Mouse (Mus musculus): Measurements from ENCODE around the gene Rapgef3. TPM values are rescaled to one million over a fixed set of nuclear protein-coding genes. Genes with fewer than 3 reads are reported as not detected.

The Rapgef3 gene
- polyA plus RNA-seq (2015; fragmentation: Nextera tagmentation; extraction: Ambion mirVana), result 10.4 and 10.8 TPM in 2 replicates

DNA sequence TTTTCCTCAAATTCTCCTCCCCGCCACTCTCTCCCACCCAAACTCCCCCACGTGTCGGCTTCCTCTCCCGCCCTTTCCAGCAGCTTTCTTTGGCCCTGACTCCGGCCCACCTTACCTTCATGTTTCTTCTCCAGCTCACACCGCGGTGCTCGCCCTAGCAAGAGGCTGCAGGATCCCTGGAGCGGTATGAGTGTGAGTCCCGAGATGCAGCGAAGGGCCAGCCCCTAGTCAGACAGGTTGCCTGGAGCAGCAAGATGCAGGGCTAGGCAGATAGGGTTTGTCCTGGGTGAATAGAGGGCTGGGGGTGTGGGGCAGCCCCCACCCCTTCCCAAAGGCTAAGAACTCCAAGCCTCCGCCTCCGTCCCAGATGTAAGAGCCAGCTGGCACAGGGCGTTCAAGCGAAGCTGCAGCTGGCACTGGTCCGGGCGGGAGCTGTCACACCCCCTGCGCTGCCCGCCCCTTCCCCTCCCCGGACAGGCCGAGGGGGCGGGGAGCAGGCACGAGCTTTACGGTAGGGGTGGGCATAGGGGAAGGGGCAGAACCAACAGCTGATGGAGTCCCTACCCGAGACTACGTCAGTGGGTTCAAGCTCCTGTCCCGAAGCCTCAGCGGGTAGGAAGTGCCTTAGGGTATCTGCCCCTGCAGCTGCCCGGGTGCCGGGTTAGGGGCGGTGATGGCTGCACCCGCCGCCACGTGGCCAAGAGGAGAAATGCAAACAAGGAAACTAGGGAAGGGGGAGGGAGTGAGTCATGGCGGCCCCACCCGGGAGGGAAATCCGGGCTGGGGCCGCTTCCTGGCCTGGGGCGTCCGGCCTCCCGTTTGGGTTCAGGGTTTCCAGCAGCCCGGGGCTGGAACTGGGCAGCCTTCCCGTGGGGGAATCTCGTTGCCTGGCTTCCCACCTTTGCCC, at the start of gene Rapgef3:
Rapgef3 (minus strand) TSS at position 693 of the 907 bp plus-strand sequence.
- Histone ChIP-seq H3K9ac (peak within 1 kb of the TSS; percentile 69), H3K27me3 (peaks cover 80% of the 10 kb centered on the region), H3K4me2 (peak within 1 kb of the TSS; percentile 88), H3K27ac (peak within 1 kb of the TSS; percentile 70), H3K36me3 (no peaks in the 10 kb centered on the region), H3K4me1 (replicated peaks) (peaks cover 49% of the 10 kb centered on the region), H3K4me3 (peak within 1 kb of the TSS; percentile 45), H3K9me3 (no peaks in the 10 kb centered on the region)
- under 1% methylated on average over 42 of the region's 44 CpGs for WGBS
- peak; percentile 76 for ATAC-seq (ENCODE audit: low FRiP score)

DNA sequence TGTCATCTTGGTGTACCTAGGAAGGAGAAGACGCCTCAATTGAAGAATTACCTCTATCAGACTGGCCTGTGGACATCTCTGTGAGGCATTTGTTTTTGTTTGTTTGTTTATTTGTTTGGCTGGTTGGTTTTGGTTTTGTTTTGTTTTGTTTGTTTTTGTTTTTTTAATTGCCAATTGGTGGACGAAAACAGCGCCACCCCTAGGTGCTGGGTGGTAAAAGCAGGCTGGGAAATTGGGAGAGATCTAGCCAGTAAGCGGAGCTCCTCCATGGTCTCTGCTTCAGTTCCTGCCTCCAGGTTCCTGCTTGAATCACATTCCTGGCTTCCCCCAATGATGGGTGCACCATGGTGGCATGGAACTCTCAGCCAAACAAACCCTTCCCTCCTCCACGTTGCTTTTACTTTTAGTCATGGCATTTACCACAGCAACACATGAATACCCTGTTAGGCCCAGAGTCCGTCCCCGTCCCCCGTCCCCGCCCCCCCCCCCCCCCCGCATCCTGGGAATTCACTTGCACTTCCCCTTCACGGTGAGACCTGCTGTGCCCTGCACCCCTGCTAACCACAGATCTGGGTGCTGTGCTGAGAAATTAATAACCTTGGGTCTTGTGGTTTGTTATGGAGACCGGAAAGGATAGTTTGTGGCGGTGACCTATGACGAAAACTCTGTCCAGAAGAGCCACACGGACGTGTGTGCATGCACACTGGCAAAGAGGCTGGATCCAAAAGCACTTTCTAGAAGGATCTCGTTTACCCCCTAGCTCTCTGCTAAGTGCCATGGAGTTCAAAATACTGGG, 48.6 kb upstream of the Rapgef3 start:
- Histone ChIP-seq H3K27ac (no peak overlapping the region), H3K36me3 (no peaks in the 10 kb centered on the region), H3K4me3 (no peak overlapping the region), H3K9ac (no peak overlapping the region), H3K27me3 (no peaks in the 10 kb centered on the region), H3K4me1 (replicated peaks) (peaks cover 51% of the 10 kb centered on the region), H3K4me2 (no peak overlapping the region), H3K9me3 (no peaks in the 10 kb centered on the region)
- ATAC-seq (ENCODE audit: low FRiP score), result no peak
- WGBS, result 95% methylated on average over 17 of the region's 17 CpGs

DNA sequence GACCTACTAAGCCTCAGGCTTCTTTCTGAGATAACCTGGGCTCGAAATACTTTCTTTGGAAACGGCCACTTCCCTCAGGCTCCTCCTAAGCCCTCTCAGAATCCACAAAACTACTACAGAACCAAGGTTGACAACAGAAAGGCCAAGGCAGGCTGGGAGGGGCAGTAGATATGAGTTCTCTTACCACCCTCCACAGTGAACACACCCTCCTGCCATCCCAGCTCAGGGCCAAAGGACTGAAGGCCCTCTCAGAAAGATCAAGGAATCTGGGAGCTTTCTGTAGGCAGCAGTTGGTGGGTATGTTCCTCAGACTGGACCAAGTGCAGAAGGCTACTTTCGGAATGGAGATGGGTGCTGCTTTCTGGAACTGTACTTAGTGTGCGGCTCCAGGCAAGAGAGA, 47.5 kb upstream of the Rapgef3 start:
- peaks cover 9% of the 10 kb centered on the region for H3K36me3 ChIP-seq
- no peak for ATAC-seq (ENCODE audit: low FRiP score)
- H3K9ac ChIP-seq, result no peak overlapping the region
- no peaks in the 10 kb centered on the region for H3K9me3 ChIP-seq
- no peak overlapping the region for H3K27ac ChIP-seq
- H3K4me3 ChIP-seq, result no peak overlapping the region
- no peak overlapping the region for H3K4me2 ChIP-seq
- H3K27me3 ChIP-seq, result no peaks in the 10 kb centered on the region
- 97% methylated on average over 4 of the region's 4 CpGs for WGBS
- H3K4me1 ChIP-seq (replicated peaks), result peaks cover 49% of the 10 kb centered on the region

DNA sequence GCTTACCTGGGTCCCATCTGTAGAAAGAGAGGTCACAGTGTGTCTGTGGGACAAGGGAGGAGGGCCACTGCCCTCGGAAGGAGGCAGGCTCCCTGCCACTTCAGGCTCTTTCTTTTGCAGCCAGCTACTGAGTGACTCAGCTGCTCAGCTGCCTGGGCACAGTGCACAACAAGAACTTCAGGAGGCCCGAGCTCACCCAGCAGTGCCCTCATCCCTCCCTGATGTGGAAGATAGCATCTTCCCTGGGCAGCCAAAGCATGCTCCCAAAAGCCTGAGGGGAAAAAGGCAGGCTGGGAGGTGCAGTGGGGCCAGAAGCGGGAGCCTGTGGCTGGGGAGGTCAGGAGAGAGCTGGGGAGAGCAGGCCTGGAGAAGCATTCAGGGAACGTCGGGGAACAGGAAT, 46.9 kb upstream of the Rapgef3 start:
- no peak overlapping the region for H3K4me2 ChIP-seq
- no peak overlapping the region for H3K4me3 ChIP-seq
- no peak for ATAC-seq (ENCODE audit: low FRiP score)
- H3K36me3 ChIP-seq, result peaks cover 14% of the 10 kb centered on the region
- WGBS, result 64% methylated on average over 5 of the region's 5 CpGs
- peak overlapping the region; percentile 51; the same call in 1 of the 2 replicates for H3K9ac ChIP-seq
- H3K9me3 ChIP-seq, result no peaks in the 10 kb centered on the region
- H3K27ac ChIP-seq, result peak overlapping the region; percentile 18; the same call in 1 of the 2 replicates
- H3K27me3 ChIP-seq, result no peaks in the 10 kb centered on the region
- H3K4me1 ChIP-seq (replicated peaks), result peaks cover 46% of the 10 kb centered on the region

DNA sequence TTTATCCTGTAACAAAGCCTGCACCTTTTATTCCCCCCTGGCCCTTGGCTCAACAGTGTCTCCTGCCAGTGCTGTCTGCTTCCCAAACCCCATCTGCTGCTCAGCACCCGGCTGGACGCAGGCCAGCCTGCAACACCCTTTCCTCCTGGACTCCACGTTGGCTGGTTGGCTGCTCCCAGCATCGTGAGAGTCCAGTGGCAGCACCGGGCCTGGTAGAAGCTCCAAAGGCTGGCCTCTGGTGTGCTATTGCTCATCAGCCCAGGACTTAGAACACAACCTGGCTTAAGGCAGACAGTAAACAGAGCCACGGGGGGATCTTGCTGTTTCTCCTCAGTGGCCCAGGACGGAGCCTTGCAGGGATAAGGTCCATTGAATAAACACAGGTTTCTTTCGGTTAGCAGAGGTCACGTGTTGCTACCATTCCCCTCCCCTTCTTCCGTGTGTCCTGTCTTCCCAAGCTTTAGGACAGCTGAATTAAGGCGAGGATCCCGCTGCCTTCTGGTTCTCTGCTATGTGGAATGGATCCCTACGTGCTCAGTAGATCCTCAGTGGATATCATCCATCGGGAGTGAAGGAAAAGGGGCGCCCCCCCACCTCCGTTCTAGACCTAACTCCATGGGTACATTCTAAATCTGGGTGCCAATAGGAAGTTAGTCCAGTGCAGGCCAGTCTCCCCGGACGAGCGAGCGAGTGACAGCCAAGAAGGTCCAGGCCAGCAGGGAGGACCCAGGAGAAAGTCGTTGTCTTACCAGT, 45.9 kb upstream of the Rapgef3 start:
- Histone ChIP-seq H3K4me3 (no peak overlapping the region), H3K9ac (0 out of 2 replicates have a peak overlapping the region, but pooled peaks have one; percentile 47), H3K9me3 (no peaks in the 10 kb centered on the region), H3K27ac (peak overlapping the region; percentile 76), H3K4me1 (replicated peaks) (peaks cover 44% of the 10 kb centered on the region), H3K36me3 (peaks cover 25% of the 10 kb centered on the region), H3K4me2 (0 out of 2 replicates have a peak overlapping the region, but pooled peaks have one; percentile 13), H3K27me3 (no peaks in the 10 kb centered on the region)
- ATAC-seq (ENCODE audit: low FRiP score), result 0 out of 2 replicates have a peak, but pooled peaks have one; percentile 15
- WGBS, result 54% methylated on average over 21 of the region's 21 CpGs

DNA sequence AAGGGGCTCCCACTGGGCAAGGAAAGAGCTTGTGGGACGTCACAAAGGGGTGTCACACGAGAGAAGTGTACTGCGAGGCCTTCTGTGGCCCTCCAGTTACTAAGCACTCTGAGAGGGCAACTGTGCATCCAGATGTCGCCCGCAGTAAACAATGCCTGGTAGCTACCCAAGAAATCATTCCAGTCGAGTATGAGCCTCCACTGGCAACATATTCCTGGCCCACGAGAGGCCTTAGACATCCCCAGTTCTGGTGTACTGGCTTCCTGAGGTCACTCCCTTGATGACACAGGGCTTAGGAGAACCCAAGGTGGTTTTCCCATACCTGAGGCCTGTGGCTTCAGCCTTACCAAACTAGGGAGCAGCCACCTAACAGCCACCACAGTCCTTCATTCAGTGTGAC, 45.1 kb upstream of the Rapgef3 start:
- no peak for ATAC-seq (ENCODE audit: low FRiP score)
- peak overlapping the region; percentile 76 for H3K27ac ChIP-seq
- H3K9ac ChIP-seq, result no peak overlapping the region
- H3K4me1 ChIP-seq (replicated peaks), result peaks cover 41% of the 10 kb centered on the region
- no peaks in the 10 kb centered on the region for H3K9me3 ChIP-seq
- 55% methylated on average over 7 of the region's 7 CpGs for WGBS
- no peaks in the 10 kb centered on the region for H3K27me3 ChIP-seq
- H3K36me3 ChIP-seq, result peaks cover 33% of the 10 kb centered on the region
- H3K4me2 ChIP-seq, result no peak overlapping the region
- no peak overlapping the region for H3K4me3 ChIP-seq

DNA sequence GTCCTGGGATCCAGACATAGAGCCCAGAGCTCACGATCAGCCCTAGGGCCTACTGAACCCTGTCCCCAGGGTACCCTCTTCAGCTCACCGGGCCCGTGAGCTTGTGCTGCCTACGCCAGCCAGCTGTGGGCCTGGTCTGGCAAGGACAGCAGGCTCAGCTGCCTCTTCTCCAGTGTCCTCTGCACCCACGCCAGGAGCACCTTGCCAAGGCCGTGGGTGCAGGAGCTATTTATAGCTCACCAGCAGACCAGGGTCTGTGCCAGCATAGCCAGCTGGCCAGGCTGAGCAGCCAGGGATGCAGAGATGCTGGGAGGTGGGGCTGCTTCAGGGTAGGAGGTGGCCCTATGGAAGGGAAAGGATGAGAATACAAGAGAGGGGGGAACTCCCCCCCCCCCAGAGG, 44.4 kb upstream of the Rapgef3 start:
- 57% methylated on average over 6 of the region's 6 CpGs for WGBS
- H3K27me3 ChIP-seq, result no peaks in the 10 kb centered on the region
- ATAC-seq (ENCODE audit: low FRiP score), result peak; percentile 41; the same call in 1 of the 2 replicates
- H3K9me3 ChIP-seq, result no peaks in the 10 kb centered on the region
- H3K27ac ChIP-seq, result peak overlapping the region; percentile 76
- H3K4me1 ChIP-seq (replicated peaks), result peaks cover 41% of the 10 kb centered on the region
- H3K9ac ChIP-seq, result peak overlapping the region; percentile 43; the same call in 1 of the 2 replicates
- no peak overlapping the region for H3K4me2 ChIP-seq
- no peak overlapping the region for H3K4me3 ChIP-seq
- H3K36me3 ChIP-seq, result peaks cover 40% of the 10 kb centered on the region

DNA sequence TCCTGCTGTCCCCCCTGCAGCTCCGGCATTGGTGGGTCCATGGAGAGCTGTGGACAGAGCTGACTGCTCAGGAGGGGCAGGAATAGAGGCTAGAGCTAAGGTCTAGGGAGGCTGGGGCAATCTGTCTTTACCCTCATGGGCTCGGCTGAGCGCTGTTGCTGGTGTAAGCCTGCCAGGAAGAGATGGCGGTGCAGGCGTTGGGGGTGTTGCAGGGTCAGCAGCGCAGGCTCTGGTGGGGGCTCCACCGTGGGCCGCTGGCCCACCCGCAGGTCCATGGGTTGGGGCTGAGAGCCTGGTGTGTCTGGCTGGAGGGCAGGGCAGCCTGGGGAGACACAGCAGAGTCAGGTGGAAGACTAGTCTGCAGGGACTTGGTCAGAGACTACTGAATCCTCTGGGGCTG, 43.5 kb upstream of the Rapgef3 start:
- WGBS, result 86% methylated on average over 9 of the region's 9 CpGs
- Histone ChIP-seq H3K27me3 (no peaks in the 10 kb centered on the region), H3K9ac (no peak overlapping the region), H3K9me3 (no peaks in the 10 kb centered on the region), H3K36me3 (peaks cover 48% of the 10 kb centered on the region), H3K4me2 (no peak overlapping the region), H3K27ac (no peak overlapping the region), H3K4me1 (replicated peaks) (peaks cover 41% of the 10 kb centered on the region), H3K4me3 (no peak overlapping the region)
- no peak for ATAC-seq (ENCODE audit: low FRiP score)

DNA sequence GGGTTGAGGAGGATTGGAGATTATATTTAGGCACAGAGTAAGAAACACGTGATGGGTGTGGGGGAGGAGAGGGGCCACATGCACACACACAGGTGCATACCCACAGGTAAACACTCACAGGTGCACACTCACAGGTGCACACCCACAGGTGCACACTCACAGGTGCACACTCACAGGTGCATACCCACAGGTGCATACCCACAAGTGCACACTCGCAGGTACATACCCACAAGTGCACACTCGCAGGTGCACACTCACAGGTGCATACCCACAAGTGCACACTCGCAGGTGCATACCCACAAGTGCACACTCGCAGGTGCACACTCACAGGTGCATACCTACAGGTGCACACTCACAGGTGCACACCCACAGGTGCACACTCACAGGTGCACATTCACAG, 42.6 kb upstream of the Rapgef3 start:
- Histone ChIP-seq H3K36me3 (peaks cover 54% of the 10 kb centered on the region), H3K4me2 (no peak overlapping the region), H3K27ac (no peak overlapping the region), H3K9me3 (no peaks in the 10 kb centered on the region), H3K4me1 (replicated peaks) (peaks cover 41% of the 10 kb centered on the region), H3K27me3 (no peaks in the 10 kb centered on the region), H3K4me3 (no peak overlapping the region), H3K9ac (no peak overlapping the region)
- ATAC-seq (ENCODE audit: low FRiP score), result no peak
- WGBS, result 96% methylated on average over 5 of the region's 5 CpGs

DNA sequence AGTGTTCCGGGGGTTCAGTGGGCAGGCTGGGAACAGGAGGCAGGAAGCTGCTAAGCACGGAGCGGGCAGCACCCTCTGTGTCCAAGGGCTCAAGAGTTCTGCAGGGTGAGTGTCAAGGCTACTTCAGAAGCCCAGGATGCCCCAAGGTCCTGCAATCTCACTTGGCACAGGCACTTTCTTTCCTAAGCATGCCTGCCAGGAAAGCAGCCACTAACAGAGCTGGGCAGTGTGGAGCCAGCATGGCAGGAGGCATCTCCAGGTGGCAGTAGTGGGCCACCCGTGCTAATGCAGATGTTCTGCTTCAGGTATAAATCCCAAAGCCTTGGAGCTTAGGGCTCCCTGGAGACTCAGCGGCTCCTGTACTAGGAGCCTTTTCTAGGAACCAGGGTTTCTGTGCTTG, 42.2 kb upstream of the Rapgef3 start:
- 89% methylated on average over 5 of the region's 5 CpGs for WGBS
- Histone ChIP-seq H3K4me2 (no peak overlapping the region), H3K27me3 (no peaks in the 10 kb centered on the region), H3K9ac (no peak overlapping the region), H3K36me3 (peaks cover 58% of the 10 kb centered on the region), H3K4me3 (no peak overlapping the region), H3K9me3 (no peaks in the 10 kb centered on the region), H3K27ac (no peak overlapping the region), H3K4me1 (replicated peaks) (peaks cover 40% of the 10 kb centered on the region)
- no peak for ATAC-seq (ENCODE audit: low FRiP score)

DNA sequence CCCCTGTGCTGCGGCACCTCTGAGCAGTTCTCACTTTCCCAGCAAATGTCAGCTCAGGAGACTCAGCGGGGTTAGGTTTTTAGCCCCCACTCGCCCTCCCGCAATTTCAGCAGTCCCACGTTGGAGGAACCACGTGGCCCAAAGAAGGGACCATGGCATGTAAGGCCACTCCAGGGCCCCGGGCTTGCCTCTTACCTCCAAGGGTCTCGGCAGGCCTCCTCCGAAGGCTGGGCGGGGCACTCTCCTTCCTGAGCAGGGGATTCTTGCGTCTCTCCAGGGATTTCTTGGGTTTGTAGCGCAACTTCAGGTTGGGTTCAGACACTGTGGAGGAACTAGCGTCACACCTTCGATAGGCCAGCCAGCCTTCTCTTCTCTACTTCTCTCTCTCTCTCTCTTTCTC, 41.4 kb upstream of the Rapgef3 start:
- Histone ChIP-seq H3K36me3 (peaks cover 63% of the 10 kb centered on the region), H3K4me3 (no peak overlapping the region), H3K9me3 (no peaks in the 10 kb centered on the region), H3K27ac (no peak overlapping the region), H3K27me3 (no peaks in the 10 kb centered on the region), H3K9ac (no peak overlapping the region), H3K4me2 (no peak overlapping the region), H3K4me1 (replicated peaks) (peaks cover 33% of the 10 kb centered on the region)
- no peak for ATAC-seq (ENCODE audit: low FRiP score)
- WGBS, result 88% methylated on average over 14 of the region's 14 CpGs

DNA sequence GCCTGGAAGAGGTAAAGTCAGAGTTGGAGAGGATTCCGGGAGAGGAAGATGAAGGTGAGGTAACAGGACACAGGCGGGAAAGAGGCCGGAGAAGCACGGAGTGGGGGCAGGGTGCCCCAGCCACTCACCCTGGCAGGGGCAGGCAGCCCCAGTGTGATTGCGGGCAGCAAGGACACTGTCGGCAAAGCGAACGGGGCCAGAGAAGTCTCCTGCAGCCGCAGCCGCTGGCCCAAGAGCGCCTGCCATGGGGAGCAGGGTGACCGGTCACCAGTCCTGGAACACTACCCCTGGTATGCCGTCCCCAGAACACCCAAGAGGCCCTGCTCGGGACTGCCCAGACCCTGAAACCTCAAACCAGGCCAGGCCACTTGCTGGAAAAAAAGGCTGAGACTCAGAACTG, 40.8 kb upstream of the Rapgef3 start:
- peaks cover 63% of the 10 kb centered on the region for H3K36me3 ChIP-seq
- ATAC-seq (ENCODE audit: low FRiP score), result no peak
- H3K27ac ChIP-seq, result no peak overlapping the region
- H3K4me1 ChIP-seq (replicated peaks), result peaks cover 26% of the 10 kb centered on the region
- no peak overlapping the region for H3K9ac ChIP-seq
- no peaks in the 10 kb centered on the region for H3K9me3 ChIP-seq
- H3K27me3 ChIP-seq, result no peaks in the 10 kb centered on the region
- 82% methylated on average over 14 of the region's 14 CpGs for WGBS
- no peak overlapping the region for H3K4me3 ChIP-seq
- H3K4me2 ChIP-seq, result no peak overlapping the region

Measured in hindbrain, embryonic 13.5 days (tissue).